Mouse (Mus musculus) ES-E14 (cell line): Measurements from ENCODE around the gene 5330417H12Rik. TPM values are rescaled to one million over a fixed set of nuclear protein-coding genes. Genes with fewer than 3 reads are reported as not detected.

Source experiments
- DNase-seq: peaks from one replicate; pipeline ENCODE4 v3.0.0-alpha.2; 2013; ENCODE audit warnings: low read depth, low spot score
- H3K27ac ChIP-seq: 2 replicates; pipeline ENCODE4 v1.5.1; 2012; ENCODE audit warnings: low read depth, mild to moderate bottlenecking, low read length, moderate library complexity, mixed read lengths; ENCODE audit not compliant: poor library complexity, insufficient read depth, severe bottlenecking
- H3K36me3 ChIP-seq: 2 replicates; pipeline ENCODE4 v1.6.1; 2012; ENCODE audit warnings: mild to moderate bottlenecking, low read length, moderate library complexity, mixed read lengths; ENCODE audit not compliant: control insufficient read depth, poor library complexity, insufficient read depth, severe bottlenecking
- H3K4me1 ChIP-seq, 2 experiments: fragments of 150-350 bp in 1 of 2; sonication (generic) in 1 of 2; 2 replicates each; pipeline ENCODE4 v1.6.1; 2012; ENCODE audit warnings: low read length in 2 of 2, mild to moderate bottlenecking in 1 of 2, mixed read lengths in 1 of 2; ENCODE audit not compliant: control insufficient read depth in 2 of 2, insufficient read depth in 2 of 2, poor library complexity in 1 of 2
- H3K4me3 ChIP-seq, 2 experiments: fragments of 150-350 bp in 1 of 2; sonication (generic) in 1 of 2; 2 replicates each; pipeline ENCODE4 v1.5.1; 2012; ENCODE audit warnings: low read length in 2 of 2, low read depth in 1 of 2, mild to moderate bottlenecking in 1 of 2, mixed read lengths in 1 of 2; ENCODE audit not compliant: insufficient read depth in 1 of 2, poor library complexity in 1 of 2, severe bottlenecking in 1 of 2
- H3K9ac ChIP-seq: 2 replicates; pipeline ENCODE4 v1.6.1; 2012; ENCODE audit warnings: low read depth, mild to moderate bottlenecking, low read length, mixed read lengths; ENCODE audit not compliant: poor library complexity, insufficient read depth, severe bottlenecking
- H3K9me3 ChIP-seq: fragments of 150-350 bp; sonication (generic); 2 replicates; pipeline ENCODE4 v1.6.1; 2012; ENCODE audit warnings: low read depth, mild to moderate bottlenecking, low read length; ENCODE audit not compliant: control insufficient read depth, insufficient read depth
- CHD2 ChIP-seq: IDR thresholded peaks from 2 replicates; pipeline ENCODE4 v1.6.1; 2014; ENCODE audit warnings: mild to moderate bottlenecking, low read depth, low read length, inconsistent platforms
- HCFC1 ChIP-seq: IDR thresholded peaks from 2 replicates; pipeline ENCODE4 v1.6.1; 2012; ENCODE audit warnings: low read length, inconsistent platforms, borderline replicate concordance; ENCODE audit not compliant: insufficient read depth
- MAFK ChIP-seq: IDR thresholded peaks from 2 replicates; pipeline ENCODE4 v1.6.1; 2014; ENCODE audit warnings: mild to moderate bottlenecking, low read depth, low read length, inconsistent platforms; ENCODE audit not compliant: insufficient read depth
- ZC3H11A ChIP-seq: IDR thresholded peaks from 2 replicates; pipeline ENCODE4 v1.6.1; 2012; ENCODE audit warnings: low read depth, mild to moderate bottlenecking, inconsistent platforms, low read length, borderline replicate concordance
- ZNF384 ChIP-seq: IDR thresholded peaks from 2 replicates; pipeline ENCODE4 v1.6.1; 2012; ENCODE audit warnings: low read depth, low read length, inconsistent platforms
- in situ Hi-C, 2 experiments: fragments of 600-800 bp; cut with MboI; formaldehyde crosslinking; loops; one replicate each; pipeline ENCODE4 v1.15.1; 2025; ENCODE audit warnings: low sequenced_read_pairs in 2 of 2, inconsistent platforms in 1 of 2; ENCODE audit not compliant: unreplicated experiment in 2 of 2
- total RNA-seq: library from RNA; depleted of rRNA; stranded (reverse); fragments of 300-350 nt; gene quantifications from 2 replicates; pipeline ENCODE4 v1.2.3, GENCODE M21; 2012

Gene 5330417H12Rik
- total RNA-seq, 1 experiment, result not detected

DNA sequence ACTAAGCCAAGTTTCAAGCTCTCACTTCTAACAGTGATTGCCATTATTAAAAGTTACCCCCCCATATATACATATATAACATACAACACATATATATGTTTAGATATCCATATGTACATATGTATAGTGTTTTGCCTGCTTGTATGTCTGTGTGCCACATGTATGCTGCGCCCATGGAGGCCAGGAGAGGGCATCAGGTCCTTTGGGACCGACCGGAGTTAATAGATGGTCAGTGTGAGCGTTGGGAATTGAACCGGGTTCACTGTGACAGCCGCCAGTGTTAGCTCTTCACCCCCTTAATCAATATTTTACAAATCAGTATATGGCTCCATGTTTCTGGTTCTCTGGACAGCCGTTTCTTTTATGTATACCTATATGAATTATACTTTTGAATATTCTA, 25.0 kb upstream of the 5330417H12Rik start:
- Histone ChIP-seq H3K4me1 (no peaks in the 10 kb centered on the region), H3K9me3 (no peaks in the 10 kb centered on the region), H3K27ac (no peak overlapping the region), H3K4me3 (no peak overlapping the region), H3K36me3 (no peaks in the 10 kb centered on the region), H3K9ac (no peak overlapping the region)
- no peak for TF ChIP-seq CHD2
- TF ChIP-seq MAFK, result no peak
- TF ChIP-seq ZC3H11A, result no peak
- DNase-seq, result no peak
- in situ Hi-C loops, result no loop called here

DNA sequence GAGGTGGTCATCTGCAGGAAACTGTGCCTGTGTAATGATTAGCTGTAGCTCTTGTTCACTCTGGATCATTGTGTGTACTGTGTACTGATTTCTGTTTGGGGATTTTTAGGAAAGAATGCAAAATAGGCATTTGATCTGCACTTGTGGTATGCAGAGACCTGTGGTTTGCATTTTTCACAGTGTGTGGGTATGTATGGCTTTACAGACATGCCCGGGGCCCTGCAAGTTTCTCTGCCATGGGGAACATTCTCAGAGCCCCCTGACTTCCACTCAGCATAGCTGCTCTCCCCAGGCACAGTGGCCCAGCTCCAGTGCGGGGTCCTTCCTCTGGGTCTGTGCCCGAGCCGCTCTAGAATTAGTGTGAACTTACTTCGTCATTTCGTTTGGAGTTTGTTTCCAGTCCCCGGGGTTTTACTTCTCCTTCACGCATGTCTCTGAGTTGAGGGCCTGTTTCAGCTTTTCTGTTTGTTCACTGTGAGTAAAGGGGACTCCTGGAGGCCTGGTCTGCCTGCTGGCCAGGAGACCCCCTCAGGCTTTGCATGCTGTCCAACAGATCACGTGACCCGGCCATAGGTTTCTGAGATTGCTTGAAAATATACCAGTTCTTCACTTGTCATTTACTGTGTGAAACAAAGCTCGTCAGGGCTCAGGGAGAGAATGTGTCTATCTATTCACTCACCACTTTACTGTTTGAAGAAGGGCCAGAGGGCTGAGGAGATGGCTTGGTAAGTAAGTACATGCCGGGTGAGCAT, 24.2 kb upstream of the 5330417H12Rik start:
- Histone ChIP-seq H3K9me3 (no peaks in the 10 kb centered on the region), H3K4me1 (no peaks in the 10 kb centered on the region), H3K4me3 (no peak overlapping the region), H3K36me3 (no peaks in the 10 kb centered on the region), H3K9ac (no peak overlapping the region), H3K27ac (no peak overlapping the region)
- in situ Hi-C loops, result no loop called here
- no peak for DNase-seq
- no peak for TF ChIP-seq ZC3H11A
- no peak for TF ChIP-seq HCFC1
- TF ChIP-seq ZNF384, result no peak
- TF ChIP-seq CHD2, result no peak
- no peak for TF ChIP-seq MAFK

DNA sequence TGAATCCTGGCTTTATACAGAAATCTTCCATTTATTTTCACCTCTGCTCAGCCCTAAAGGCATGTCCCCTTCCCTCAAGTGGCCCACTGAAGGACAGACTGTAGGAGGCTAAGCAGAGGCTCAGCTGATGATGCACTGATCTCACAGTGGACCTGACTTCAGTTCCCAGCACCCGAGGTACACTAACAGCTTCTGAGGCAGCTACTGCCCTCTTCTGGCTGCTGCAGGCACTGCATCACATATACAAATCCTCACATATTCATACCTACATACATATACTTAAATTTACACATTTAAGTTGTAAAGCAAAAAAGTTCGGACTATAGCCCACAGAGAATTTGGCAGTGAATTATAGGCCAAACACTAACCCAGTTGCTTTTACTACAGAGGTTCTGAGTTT, 20.0 kb upstream of the 5330417H12Rik start:
- no peak overlapping the region for H3K9ac ChIP-seq
- in situ Hi-C loops, result no loop called here
- H3K36me3 ChIP-seq, result no peaks in the 10 kb centered on the region
- H3K4me1 ChIP-seq, result no peaks in the 10 kb centered on the region
- no peak overlapping the region for H3K27ac ChIP-seq
- no peak for DNase-seq
- H3K4me3 ChIP-seq, result no peak overlapping the region
- no peaks in the 10 kb centered on the region for H3K9me3 ChIP-seq
- TF ChIP-seq ZC3H11A (peak; percentile 30; the same call in 1 of the 2 replicates), ZNF384 (no peak)

DNA sequence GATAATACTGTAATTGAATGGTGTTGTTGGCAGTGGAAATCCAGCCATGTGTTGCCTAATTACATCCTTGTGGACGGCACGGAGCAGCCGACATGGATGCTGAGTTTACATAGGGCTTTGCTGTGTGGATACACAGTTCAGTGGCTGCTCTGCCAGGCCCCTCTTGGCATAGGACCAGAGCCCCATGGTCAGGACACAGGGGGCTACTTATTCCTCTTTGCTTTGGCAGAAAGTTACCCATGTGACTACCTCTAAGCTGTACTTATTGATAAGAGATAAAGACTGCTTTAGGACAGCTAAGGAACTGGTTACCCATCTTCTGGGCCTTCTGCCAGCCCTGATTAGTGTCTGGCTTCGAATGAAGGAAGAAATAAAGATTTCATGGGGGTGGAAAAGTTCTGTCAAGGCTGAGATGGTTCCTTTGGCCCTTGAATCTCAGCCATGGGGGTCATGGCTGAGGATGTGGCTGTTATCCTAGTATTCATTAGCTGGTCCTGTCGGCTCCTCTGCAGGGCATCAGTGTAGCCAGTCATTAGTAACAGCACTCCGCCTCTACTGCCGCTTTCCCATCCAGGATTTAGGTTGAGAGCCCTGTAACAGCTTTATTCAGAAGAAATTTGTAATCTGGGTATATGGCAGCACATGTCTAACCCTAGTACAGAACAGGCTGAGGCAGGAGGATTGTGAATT, 17.8 kb upstream of the 5330417H12Rik start:
- TF ChIP-seq MAFK (no peak), HCFC1 (no peak), CHD2 (no peak), ZC3H11A (no peak), ZNF384 (no peak)
- Histone ChIP-seq H3K27ac (no peak overlapping the region), H3K4me3 (no peak overlapping the region), H3K36me3 (no peaks in the 10 kb centered on the region), H3K4me1 (no peaks in the 10 kb centered on the region), H3K9ac (no peak overlapping the region), H3K9me3 (no peaks in the 10 kb centered on the region)
- DNase-seq, result no peak
- in situ Hi-C loops, result no loop called here

DNA sequence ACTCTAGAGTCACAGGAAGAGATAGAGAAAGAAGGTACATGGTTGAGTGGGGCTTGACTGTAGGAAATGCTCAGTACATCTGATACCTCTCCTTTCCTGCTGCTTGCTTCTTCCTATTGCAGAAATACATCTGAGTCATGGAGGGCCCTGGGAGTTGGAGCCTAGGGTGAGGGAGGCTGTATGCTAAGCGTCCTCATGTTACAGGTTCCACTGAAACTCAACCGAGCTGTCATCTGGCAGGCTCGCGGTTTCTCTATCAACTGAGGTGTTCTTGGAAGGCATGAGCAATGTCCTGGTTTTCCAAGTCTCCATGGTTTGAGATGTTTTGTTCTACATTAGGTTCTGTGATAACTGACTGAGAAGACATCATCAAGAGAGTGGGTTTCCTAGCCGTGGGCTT, 13.1 kb upstream of the 5330417H12Rik start:
- Histone ChIP-seq H3K27ac (no peak overlapping the region), H3K36me3 (no peaks in the 10 kb centered on the region), H3K4me1 (peaks cover 0 to 2% of the 10 kb centered on the region in 2 experiments; a peak in 1 of 4 replicates), H3K9me3 (no peaks in the 10 kb centered on the region), H3K9ac (no peak overlapping the region), H3K4me3 (no peak overlapping the region)
- in situ Hi-C loops, result no loop called here
- DNase-seq, result no peak
- no peak for TF ChIP-seq ZC3H11A
- TF ChIP-seq MAFK, result no peak
- TF ChIP-seq HCFC1, result no peak
- no peak for TF ChIP-seq ZNF384
- TF ChIP-seq CHD2, result no peak
